Mouse (Mus musculus): ENCODE measurements around the gene Cabcoco1. TPM values are rescaled to one million over a fixed set of nuclear protein-coding genes. Genes with fewer than 3 reads are reported as not detected.
A peak's percentile ranks its signal among the peaks of the same experiment; 100 is the strongest.

The Cabcoco1 gene
- 1 to 10 TPM; 3.8 to 4.2 TPM for polyA plus RNA-seq (2017; shearing (Covaris generic))

- peak; percentile 87 for ATAC-seq
These were observed at the start of gene Cabcoco1 for GRCm38 (mm10) chr10:68541139-68541942. Gene Cabcoco1, minus strand, starts transcription at chr10:68541896.

- no peak for ATAC-seq
These were observed 48.0 kb upstream of the Cabcoco1 start for GRCm38 (mm10) chr10:68589530-68590252.

DNA sequence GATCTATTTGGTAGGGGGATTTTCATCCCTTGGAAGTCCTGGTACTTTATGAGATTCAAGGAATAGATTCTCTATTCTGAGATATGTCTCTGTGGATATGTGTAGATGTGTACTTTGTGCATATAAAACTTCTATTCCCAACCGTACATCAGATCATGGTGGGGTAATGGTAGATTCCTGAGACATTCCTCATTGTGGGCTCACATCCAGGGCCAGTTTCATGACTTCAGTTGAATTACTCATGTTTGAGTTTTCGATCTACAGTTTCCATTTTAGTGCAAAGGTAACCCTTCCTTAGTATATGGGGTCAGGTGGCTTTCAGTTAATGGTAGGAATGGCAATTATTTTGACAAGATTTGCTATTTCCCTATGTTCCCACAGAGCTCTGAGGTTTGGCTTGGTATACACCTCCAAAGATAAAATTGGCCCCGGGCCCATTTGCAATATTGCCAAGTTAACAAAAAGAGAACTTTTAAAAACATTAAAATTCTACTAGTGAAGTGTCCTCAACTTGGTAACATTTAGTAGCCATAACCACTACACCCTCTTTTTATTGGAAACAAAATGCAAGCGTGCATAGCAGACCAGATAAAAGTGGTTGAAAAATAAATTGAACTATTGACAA is 45.8 kb upstream of the Cabcoco1 start:
- ATAC-seq: no peak

DNA sequence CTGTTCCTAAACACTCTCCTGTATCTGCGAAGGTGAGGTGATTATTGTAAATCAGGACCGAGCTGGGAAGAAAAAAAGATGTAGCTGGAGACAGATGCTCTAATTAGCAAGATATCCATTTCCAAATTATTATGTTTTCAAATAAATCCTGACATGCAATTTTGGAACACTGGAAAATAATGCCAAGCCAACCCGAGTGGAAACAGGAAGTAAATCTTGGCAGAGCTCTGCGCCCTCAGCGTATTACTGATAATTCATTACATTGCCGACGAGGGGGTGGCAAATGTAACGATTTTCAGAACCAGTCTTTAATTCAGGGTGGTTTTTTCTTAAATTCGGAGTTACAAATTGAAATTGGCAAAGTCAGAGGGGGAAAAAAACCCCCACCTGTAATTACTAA is 35.6 kb upstream of the Cabcoco1 start:
- ATAC-seq: no peak

- ATAC-seq: no peak
These were observed 26.5 kb upstream of the Cabcoco1 start for GRCm38 (mm10) chr10:68568172-68568571.

DNA sequence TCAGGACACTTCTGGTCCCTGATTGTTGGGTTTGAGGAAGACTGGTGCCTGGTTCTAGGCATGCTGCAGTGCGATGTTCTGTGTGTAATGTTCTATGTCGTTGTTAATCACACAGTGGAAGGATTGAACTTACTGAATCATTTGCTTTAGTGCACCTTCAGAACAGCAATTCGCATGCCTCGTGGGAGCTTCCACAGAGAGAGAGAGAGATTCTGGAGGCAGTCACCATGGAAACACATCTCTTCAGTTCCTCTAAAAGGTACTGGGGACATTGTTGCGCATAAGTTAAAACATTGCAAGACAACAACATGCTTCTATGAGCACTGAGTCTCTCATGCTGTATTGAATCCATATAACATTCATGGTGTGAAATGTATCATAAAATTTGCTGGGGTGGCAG is 20.6 kb upstream of the Cabcoco1 start:
- ATAC-seq: no peak

- ATAC-seq: no peak
These were observed 17.1 kb upstream of the Cabcoco1 start for GRCm38 (mm10) chr10:68558828-68559219.

GRCm38 (mm10) chr10:68558105-68558827 is 16.6 kb upstream of the Cabcoco1 start:
- no peak for ATAC-seq

DNA sequence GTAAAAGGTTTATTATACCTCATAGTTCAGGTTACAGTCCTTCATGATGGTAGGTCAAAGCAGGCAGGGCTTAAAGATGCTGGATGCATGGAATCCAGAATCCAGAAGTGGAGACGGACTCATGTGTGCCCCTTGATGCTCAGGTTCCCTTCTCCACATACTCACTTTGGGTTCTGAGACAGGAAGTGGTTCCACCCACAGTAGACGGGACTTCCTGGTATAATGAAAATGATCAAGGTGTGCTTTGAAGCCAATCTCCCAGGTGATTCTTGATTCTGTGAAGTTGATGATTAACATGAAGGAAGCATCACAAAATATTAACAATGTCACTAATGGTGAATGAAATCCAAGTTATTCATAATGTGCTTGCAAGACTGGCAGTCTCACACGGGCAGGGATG is 12.0 kb upstream of the Cabcoco1 start:
- no peak for ATAC-seq

DNA sequence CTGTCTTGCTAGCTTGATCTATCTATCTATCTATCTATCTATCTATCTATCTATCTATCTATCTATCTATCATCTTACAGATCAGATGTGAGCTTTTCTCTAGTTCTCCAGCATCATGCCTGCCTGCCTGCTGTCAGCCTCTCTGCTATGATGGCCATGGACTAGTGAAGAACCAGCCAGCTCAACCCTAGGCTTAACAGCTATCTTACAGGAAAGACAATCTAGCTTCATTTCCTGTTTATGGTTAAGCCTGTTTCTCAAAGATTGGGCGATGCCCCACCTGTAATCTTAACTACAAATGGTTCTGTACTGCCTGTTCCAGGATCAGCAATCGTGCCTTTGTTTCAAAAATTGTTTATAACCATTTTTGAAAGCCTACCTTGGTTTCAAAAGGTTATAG is 10.9 kb upstream of the Cabcoco1 start:
- ATAC-seq: peak; percentile 84

GRCm38 (mm10) chr10:68551316-68551715 is 9.6 kb upstream of the Cabcoco1 start:
- no peak for ATAC-seq

DNA sequence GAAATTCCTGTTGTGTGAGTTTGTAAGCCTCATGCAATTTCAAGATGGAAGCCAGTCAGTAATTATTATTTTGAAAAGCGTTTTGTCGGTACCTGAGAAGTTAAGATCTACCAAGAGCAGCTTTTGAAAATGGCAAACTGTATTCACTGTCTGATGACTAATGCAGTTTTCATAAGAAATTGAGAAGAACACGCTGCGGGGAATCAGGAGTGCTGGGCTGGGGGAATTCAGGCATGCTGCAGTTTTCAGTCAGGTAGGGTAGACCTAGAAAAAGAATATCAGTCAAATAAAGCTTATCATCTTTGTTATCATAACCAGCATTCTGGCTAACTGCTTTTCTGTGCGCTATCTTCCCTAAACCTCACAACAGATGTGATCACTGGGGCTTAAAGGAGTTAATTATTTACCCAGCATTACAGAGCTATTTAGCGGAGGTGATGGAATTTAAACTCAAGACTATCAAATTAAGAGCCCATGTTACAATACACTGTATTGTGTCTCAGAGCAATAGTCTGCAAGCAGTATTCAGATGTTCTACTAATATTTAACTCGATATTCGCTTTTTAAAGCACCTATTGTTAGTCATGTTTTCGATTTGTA is 9.1 kb upstream of the Cabcoco1 start:
- ATAC-seq: no peak

DNA sequence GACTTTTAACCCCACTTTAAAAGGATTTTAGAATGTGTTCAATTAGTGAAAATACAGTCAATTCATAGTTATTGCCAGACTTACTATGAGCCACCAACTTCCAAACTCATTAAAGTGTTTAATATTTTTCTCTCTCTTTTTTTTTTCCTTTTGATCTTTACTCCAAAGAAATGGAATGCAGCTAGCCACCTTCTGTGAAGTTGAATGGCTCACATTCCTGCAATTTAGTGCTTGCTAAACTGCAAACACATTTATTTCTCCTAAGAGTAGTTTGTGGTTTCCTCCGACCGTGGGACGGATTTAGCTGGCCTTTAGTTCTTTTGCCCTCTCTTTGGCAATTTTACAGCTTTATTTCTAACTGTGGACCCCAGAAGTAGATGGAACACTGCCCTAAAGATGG is 1.4 kb upstream of the Cabcoco1 start:
- ATAC-seq: no peak

DNA sequence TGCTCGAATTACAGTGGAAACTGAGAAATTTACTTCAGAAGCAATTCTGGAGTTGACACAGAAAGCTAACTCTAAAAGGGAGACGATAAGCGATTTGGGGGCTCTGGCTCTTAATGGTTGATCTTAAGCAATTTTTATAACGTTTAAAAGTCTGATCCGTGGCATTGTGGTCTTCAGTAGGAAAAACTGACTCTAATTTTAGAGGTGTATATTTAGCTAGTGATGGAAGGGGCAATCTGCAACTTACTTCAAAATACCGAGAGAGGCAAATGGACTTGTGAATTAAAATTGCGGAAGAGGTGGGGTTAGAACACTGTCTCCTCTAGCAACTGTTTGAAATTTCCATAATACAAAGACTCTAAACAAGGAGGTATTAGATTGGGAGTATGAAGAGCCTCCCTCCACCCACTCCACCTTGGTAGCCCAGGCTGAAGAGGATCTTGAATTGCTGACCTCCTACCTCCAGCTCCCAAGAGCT is 286 bp upstream of the Cabcoco1 start:
- ATAC-seq: no peak

DNA sequence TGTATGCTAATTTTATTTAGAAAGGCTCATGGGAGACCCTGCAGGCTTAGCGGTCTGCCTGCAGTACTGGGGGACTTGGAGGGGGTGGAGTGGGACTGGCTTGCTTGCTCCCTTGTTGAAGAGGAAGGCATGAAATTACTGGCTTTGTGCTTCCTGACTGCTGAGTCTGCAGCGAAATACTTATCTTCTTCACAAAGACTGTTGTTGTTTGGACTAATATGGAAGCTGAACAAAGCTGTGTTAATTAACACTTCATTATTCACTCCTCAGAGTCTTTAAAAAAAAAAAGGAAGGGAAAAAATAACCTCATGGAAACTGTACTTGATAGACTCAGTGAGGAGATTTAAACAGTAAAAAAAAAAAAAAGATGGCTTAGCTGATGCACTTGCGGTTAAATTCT is 1.1 kb downstream of the Cabcoco1 start:
- no peak for ATAC-seq

- ATAC-seq: no peak
These were observed 4.3 kb downstream of the Cabcoco1 start for GRCm38 (mm10) chr10:68537261-68537950.

- ATAC-seq: no peak
These were observed 12.2 kb downstream of the Cabcoco1 start for GRCm38 (mm10) chr10:68529364-68530049.

DNA sequence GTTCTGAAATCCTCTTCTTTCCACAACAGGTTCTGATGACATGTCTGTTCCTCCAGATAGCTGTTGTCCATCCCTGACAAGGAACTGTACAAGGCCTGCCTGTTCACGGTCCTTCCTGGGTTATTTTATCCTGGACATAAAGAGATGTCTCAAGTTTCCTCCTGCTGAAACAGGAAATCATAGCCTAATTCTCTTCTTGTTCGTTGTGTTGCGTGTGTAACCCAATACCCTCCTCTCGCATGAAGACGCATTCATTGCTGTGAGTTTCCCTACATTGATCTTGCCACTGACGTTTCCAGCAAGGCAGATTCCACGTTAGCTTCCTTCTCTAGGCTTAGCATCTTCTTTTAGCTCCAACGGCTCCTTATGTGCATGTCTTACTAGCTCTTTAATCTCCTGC is 12.7 kb downstream of the Cabcoco1 start:
- ATAC-seq: no peak

- no peak for ATAC-seq
These were observed 19.6 kb downstream of the Cabcoco1 start for GRCm38 (mm10) chr10:68522106-68522505.

DNA sequence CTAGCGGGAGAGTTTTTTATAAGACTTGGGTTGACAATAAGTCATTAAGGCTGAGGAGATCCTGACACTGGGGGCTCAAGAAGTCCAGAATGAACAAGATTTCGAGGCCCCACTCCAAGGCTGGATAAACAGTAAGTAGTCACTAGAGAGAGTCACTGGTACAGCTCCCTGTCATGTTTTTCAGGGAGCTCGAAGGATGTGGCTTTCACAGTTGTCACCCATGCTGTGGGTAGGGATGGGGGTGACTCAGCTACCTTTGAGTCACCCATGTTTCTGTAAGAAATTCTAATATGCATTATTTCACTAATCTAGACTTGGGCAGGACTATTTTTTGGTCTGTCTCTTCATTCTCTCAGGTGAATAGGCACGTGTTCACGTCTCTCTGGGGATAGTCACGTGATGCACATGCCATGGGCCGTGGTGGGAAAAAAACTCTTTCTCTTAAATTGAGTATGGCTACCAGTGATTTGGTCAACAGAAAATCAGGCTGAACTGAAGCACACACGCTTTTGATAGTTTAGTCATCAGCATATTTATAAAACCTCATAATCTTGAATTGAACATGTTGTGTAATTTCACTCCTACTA is 29.2 kb downstream of the Cabcoco1 start:
- ATAC-seq: no peak

DNA sequence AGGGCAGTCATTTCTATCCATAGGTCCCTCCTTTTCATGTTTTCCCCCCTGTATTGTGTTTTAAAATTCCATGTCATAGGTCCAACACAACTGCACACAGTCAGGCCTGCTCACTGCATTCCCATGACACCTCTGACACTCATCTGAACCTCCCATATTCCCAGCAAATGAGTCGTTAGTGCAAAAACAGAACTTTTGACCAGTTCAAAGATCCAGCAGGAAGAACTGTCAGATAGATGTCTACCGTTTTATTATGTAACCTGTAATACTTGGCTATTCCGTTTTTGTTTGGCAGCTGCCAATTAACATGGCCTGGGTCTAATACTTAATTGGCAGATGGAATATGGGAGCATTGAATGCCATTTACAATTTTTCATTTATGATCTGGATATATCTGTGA is 34.0 kb downstream of the Cabcoco1 start:
- no peak for ATAC-seq
